Mouse (Mus musculus) thymus, adult 2 months (tissue): ENCODE measurements around the gene Ythdf2.

Experiments used
- CTCF ChIP-seq: fragments of 200-500 bp; IDR thresholded peaks from 2 replicates; pipeline ENCODE4 v1.5.1; 2012; ENCODE audit warnings: mild to moderate bottlenecking, control low read depth, low read length, moderate library complexity, borderline replicate concordance; ENCODE audit not compliant: control insufficient read depth, poor library complexity, insufficient read depth; ENCODE audit errors: extremely low read depth
- POLR2A ChIP-seq: fragments of 200-500 bp; IDR thresholded peaks from 2 replicates; pipeline ENCODE4 v1.6.1; 2012; ENCODE audit warnings: mild to moderate bottlenecking, low read length, control low read depth, moderate library complexity; ENCODE audit not compliant: control insufficient read depth, poor library complexity, insufficient read depth; ENCODE audit errors: extremely low read depth

GRCm38 (mm10) chr4:132169761-132170160 lies 42.3 kb downstream of the Ythdf2 start:
- no peak for TF ChIP-seq CTCF
- no peak for TF ChIP-seq POLR2A
